Mouse (Mus musculus): ENCODE measurements around the gene Fstl5.

DNA sequence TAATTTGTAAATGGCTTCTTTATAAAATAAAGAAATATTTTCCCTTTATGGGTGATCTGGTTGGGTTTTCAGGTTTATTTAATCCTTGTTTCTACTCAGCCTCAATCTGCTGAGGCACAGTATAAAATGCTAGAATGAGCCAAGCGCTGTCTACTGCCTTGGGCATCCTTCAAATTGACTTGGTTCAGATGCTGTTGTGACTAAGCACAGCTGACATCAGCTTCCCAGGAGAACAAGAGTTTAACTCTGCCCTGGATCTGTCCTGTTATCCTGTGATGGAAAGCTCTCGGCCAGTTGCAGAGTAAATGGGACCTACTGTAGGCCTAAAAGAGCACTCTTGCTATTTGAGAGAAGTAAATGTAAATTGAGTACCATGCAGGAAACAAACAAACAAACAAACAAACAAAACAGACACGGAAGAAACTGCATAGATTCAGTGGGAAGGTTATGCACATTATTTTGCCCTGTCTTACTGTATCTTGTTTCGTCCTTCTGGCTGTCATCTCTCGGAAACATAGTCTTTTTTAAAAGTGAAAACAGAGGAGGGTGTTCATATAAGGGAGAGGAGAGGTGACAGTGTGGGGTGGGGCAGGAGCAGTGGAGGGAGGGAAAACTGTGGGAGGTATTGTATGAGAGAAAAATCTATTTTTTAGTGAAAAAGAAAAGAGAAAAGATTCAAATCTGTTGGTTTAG, 605.9 kb downstream of the Fstl5 start:
- TF ChIP-seq CTCF (IDR thresholded peaks at IDR 0.05; ENCODE audit: low read depth) = no peak
- TF ChIP-seq EP300 (IDR thresholded peaks at IDR 0.05; ENCODE audit: low read depth) = no peak

Data from heart, postnatal 0 days (tissue).